Mouse (Mus musculus) G1E (cell line): ENCODE measurements at regions not wholly inside any gene's neighbourhood (a gene's known extent, or its start where the extent isn't known, plus 50 kb on each side); places are given as distances from the start of the nearest gene placed in this dataset.

Experiments used
- CTCF ChIP-seq: IDR thresholded peaks from 2 replicates; pipeline ENCODE4 v1.5.1; 2012; ENCODE audit warnings: low read depth, low read length, inconsistent platforms, mixed read lengths
- POLR2AphosphoS5 ChIP-seq: IDR thresholded peaks from 2 replicates; pipeline ENCODE4 v1.6.1; 2012; ENCODE audit warnings: low read depth, low read length, inconsistent platforms; ENCODE audit not compliant: insufficient replicate concordance
- TAL1 ChIP-seq: conservative IDR thresholded peaks from 2 replicates; pipeline ENCODE4 v1.6.1; 2012; ENCODE audit warnings: low read depth, low read length, inconsistent platforms, mixed read lengths

DNA sequence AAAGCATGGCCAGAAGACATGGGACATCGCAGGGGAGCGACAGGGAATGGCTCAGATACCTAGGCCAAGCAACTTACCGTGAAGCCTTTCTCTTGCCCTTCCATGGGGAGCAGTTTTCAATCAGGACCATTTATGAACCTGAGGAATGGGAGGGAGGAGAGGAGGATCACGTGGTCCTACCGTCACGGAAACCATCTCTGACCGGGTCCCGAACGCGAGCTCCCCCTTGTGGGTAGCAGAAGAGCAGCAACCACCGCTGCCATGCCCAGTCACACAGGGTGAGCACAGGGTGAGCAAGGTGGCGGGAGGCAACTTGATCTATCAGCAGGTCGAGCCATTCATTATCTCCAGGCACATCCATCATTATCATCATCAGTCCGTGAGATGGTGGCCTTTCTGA lies 56.5 kb upstream of the Ccdc167 start:
- TF ChIP-seq CTCF = peak; percentile 92
- no peak for TF ChIP-seq TAL1
- no peak for TF ChIP-seq POLR2AphosphoS5
